9 mouse cellular contexts compared by ENCODE assay signal in the genomic region with DNA sequence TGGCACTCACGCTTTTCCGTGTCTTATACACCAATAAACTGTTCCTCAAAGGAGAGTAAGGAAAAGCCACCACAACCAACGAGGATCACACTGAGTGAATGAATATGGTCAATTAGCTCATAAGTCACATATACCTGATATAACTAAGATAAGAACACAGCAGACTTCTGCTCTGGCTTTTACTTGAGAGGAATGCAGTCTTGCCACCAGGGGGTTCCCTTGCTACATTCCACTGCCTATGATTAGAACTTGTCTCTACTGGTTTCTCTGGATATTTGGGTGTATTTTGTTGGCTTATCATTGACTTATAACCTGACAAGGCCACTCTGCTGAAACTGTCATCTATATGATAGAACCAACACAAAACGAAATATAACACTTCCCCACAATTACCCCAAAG. TPM values are rescaled to one million over a fixed set of nuclear protein-coding genes. Genes with fewer than 3 reads are reported as not detected.
DNase-seq lines count a peak whose midpoint lies in the region; ATAC-seq lines count a peak whose summit lies in the region.
"Had no signal": no experiment of that assay in that cellular context is flagged by ENCODE, and none has a peak within 500 bp of the region (broad histone marks: within the 10 kb centered on the region; RNA-seq: fewer than 3 reads in every experiment).

No protein-coding gene starts in this region.

- H3K27me3 ChIP-seq in kidney, embryonic 14.5 days (ENCODE audit: control insufficient read depth, insufficient read depth, low read length): no peaks in the 10 kb centered on the region
- H3K27me3 ChIP-seq: neural tube, embryonic 13.5 days had no signal

- no peaks in the 10 kb centered on the region for H3K36me3 ChIP-seq in kidney, embryonic 14.5 days (ENCODE audit: control insufficient read depth, insufficient read depth, low read length)
- H3K36me3 ChIP-seq: neural tube, embryonic 13.5 days had no signal

- no peaks in the 10 kb centered on the region for H3K4me1 ChIP-seq in kidney, embryonic 14.5 days (ENCODE audit: control insufficient read depth, insufficient read depth, low read length)
- H3K4me1 ChIP-seq: neural tube, embryonic 13.5 days had no signal

- no peak overlapping the region for H3K4me2 ChIP-seq in kidney, embryonic 14.5 days (replicated peaks; ENCODE audit: low read depth, low read length)
- H3K4me2 ChIP-seq: neural tube, embryonic 13.5 days had no signal

- DNase-seq in kidney, adult 11 months: peak; percentile 16
- peak; percentile 21 for DNase-seq in adrenal gland, postnatal 14 days
- DNase-seq in frontal cortex, postnatal 36 days (ENCODE audit: low spot score in 2 of 2): peak; percentile 36 to 67
- peak; percentile 23 to 42 for DNase-seq in left cerebral cortex, adult 18-20 months (ENCODE audit: low spot score in 2 of 2)
- peak; percentile 36 for DNase-seq in right cerebral cortex, postnatal 25 days
- no peak for DNase-seq in cerebellum, postnatal 4 days (ENCODE audit: low spot score in 2 of 2)
- DNase-seq in T-cell, adult 2 months (ENCODE audit: low spot score): no peak

- H3K4me3 ChIP-seq in kidney, embryonic 14.5 days (ENCODE audit: low read length): no peak overlapping the region
- H3K4me3 ChIP-seq: neural tube, embryonic 13.5 days had no signal

- no peak overlapping the region for H3K9ac ChIP-seq in kidney, embryonic 14.5 days (ENCODE audit: low read depth, low read length)
- H3K9ac ChIP-seq: neural tube, embryonic 13.5 days had no signal

- WGBS in kidney, embryonic 14.5 days: 63% methylated on average over 4 of the region's 4 CpGs

- ATAC-seq in kidney, embryonic 14.5 days (ENCODE audit: low FRiP score, low TSS enrichment): no peak

- no peak overlapping the region for H3K27ac ChIP-seq in kidney, embryonic 14.5 days (ENCODE audit: low read depth, low read length)
- H3K27ac ChIP-seq: neural tube, embryonic 13.5 days had no signal

- no peaks in the 10 kb centered on the region for H3K9me3 ChIP-seq in kidney, embryonic 14.5 days (ENCODE audit: control insufficient read depth, low read length)
- H3K9me3 ChIP-seq: neural tube, embryonic 13.5 days had no signal

RNA-seq across cellular contexts. Expression of a gene that starts 12.4 kb away (rescaled TPM):
- not detected in 2 replicates for polyA plus RNA-seq in kidney, embryonic 14.5 days (2014; fragmentation: Nextera tagmentation; extraction: Ambion mirVana)
- total RNA-seq in adrenal gland, postnatal 14 days (2021): not detected in 2 replicates
- total RNA-seq in left cerebral cortex, adult 18-20 months (2021): not detected

RNA-seq across cellular contexts. Expression of a gene that starts 25.3 kb away (rescaled TPM):
- polyA plus RNA-seq in kidney, embryonic 14.5 days (2014; fragmentation: Nextera tagmentation; extraction: Ambion mirVana): 0.77 and 1.0 TPM in 2 replicates
- total RNA-seq in adrenal gland, postnatal 14 days (2021): 2.0 and 2.7 TPM in 2 replicates
- not detected for total RNA-seq in left cerebral cortex, adult 18-20 months (2021)

Comparison
In these comparisons a context has a peak if more than half of its experiments do, and no peak if none do; other contexts are left out.
1. DNase-seq: peak in kidney, adult 11 months (single experiment), adrenal gland, postnatal 14 days (single experiment), frontal cortex, postnatal 36 days (2 of 2), left cerebral cortex, adult 18-20 months (2 of 2) and right cerebral cortex, postnatal 25 days (single experiment); none in cerebellum, postnatal 4 days (0 of 2) and T-cell, adult 2 months (single experiment).